Mouse (Mus musculus) testis, postnatal 14 days (tissue): ENCODE data around the gene Ppil3.
A peak's percentile ranks its signal among the peaks of the same experiment; 100 is the strongest.

Experiments
- DNase-seq: peaks from one replicate; pipeline ENCODE4 v3.0.0; 2021; ENCODE audit warnings: low spot score

Gene Ppil3

DNA sequence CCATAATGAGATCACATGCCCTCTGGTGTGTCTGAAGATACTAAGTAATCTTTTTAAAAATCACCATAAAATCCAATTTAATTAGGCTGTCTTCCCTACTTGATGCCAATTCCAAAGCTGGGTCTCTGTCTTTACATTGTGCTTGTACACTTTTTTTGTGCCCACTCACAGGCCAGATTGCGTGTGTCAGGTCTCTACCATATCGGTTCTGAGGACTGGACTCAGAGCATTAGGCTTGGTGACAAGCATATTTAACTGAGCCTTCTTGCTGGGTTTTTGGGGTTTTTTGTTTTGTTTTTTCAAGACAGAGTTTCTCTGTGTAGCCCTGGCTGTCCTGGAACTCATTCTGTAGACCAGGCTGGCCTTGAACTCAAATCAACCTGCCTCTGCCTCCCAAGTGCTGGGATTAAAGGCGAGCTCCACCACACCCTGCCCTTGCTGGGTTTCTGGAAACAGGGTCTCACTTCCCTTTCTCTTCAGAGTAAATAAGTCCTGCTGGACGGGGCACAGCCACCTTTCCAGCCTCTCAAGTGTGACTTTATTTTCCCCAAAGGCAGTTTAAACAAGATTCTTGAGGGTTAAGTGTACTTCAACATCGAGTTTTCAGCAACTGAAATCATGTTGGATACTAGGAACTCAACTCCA is 35.6 kb downstream of the Ppil3 start:
- no peak for DNase-seq

DNA sequence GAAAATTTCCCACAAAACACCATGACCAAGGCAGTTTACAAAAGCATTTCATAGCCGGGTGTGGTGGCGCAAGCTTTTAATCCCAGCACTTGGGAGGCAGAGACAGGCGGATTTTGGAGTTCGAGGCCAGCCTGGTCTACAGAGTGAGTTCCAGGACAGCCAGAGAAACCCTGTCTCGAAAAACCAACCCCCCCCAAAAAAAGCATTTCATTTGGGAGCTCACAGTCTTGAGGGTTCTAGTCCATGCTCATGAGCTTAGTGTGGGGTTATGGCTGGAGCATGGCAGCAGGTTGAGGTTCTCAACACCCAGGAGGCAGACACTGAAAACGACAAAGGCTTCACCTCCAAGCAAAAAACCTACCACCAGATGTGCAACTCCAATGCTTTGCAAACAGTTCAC is 37.1 kb downstream of the Ppil3 start:
- DNase-seq, result no peak

DNA sequence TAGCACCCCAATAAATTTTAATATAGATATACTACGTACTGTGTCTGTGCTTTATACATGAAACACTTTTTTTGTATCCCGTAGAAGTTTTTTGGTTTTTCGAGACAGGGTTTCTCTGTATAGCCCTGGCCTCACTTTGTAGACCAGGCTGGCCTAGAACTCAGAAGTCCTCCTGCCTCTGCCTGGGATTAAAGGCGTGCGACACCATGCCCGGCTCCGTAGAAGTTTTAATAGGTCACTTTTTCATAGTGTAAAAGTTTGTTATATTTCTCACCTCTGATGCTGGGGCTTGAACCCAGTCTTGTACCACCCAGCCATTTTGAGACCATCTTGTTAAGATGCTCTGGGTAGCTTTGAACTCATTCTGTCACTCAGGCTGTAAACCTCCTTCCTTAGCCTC is 38.0 kb downstream of the Ppil3 start:
- DNase-seq, result no peak

DNA sequence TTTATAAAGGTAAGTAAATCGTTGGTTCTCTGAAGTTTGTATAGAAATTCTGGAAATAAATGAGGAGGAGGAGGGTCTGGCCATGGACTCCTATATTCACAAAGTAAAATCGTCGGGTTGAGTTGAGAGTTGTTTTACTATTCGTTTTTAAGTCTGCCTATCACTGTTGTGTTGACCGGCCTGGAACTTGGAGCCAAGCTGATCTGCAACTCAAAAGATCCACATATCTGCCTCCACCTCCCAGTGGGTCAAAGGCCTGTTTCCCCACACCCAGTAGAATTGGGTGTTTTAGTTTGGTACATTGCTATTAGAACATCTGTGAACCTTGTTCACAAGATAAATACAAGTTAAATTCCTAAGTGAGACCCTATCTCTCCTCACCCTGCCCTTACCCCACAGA is 41.5 kb downstream of the Ppil3 start:
- no peak for DNase-seq

DNA sequence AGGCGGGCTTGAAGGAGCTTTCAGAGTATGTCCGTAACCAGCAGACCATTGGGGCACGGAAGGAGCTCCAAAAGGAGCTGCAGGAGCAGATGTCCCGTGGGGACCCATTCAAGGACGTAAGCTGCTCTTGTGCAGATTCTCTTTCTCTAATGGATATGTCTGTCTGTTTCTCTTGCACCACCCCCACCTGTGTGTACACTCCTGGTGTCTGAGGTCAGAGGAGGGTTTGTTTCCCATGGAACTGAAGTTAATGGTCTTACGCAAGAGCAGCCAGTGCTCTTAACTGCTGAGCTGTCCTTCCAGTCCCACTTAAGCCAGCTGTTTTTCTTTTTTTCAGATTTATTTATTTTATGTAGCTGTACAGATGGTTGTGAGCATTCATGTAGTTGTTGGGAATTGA is 43.9 kb downstream of the Ppil3 start:
- no peak for DNase-seq

DNA sequence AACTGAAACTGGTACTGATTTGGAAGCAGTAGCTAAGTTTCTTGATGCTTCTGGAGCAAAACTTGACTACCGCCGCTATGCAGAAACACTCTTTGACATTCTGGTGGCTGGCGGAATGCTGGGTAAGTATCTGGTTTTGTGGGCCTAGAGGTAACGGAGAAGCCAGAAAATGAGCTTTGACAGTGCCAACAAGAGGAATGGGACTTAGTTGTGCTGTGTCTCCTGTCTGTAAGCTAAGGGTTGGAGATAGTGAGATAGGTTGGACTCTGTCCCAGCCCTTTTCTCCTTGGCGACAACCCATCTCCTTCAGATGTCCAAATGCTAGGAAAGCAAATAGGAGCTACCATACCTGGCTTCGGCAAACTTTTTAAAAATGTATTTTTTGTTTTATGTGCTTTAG is 47.6 kb downstream of the Ppil3 start:
- DNase-seq, result no peak

DNA sequence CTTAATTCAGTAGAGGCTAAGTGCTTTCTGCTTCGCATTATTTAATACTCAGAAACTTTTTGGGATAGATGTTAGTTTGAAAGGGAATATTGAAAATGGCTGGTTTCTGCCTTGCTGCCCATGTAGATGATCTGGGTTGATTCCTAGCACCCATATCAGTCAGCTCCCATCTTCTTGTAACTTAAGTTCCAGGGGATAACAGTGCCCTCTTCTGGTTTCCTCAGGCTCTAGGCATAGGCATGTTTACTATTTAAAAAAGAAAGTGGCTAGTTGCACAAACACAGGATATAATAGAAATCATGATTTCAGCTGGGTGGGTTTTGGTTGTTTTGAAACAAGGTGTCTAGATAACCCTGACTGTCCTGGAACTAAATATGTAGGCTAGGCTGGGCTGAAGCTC is 49.1 kb downstream of the Ppil3 start:
- DNase-seq, result no peak

DNA sequence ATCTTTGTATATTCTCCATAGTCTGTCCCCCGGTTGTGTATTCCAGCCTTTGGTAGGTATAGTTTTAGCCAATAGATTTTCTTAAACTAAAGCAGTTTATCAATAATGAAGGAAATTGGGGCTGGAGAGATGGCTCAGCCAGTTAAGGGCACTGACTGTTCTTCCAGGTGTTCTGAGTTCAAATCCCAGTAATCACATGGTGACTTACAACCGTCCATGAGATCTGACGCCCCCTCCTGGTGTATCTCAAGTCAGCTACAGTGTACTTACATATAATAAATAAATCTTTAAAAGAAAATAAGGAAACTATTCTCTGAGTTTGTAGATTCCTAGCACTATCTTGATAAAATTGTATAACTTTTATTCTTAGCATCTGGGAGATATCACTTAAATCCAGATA is 49.9 kb downstream of the Ppil3 start:
- DNase-seq, result no peak

DNA sequence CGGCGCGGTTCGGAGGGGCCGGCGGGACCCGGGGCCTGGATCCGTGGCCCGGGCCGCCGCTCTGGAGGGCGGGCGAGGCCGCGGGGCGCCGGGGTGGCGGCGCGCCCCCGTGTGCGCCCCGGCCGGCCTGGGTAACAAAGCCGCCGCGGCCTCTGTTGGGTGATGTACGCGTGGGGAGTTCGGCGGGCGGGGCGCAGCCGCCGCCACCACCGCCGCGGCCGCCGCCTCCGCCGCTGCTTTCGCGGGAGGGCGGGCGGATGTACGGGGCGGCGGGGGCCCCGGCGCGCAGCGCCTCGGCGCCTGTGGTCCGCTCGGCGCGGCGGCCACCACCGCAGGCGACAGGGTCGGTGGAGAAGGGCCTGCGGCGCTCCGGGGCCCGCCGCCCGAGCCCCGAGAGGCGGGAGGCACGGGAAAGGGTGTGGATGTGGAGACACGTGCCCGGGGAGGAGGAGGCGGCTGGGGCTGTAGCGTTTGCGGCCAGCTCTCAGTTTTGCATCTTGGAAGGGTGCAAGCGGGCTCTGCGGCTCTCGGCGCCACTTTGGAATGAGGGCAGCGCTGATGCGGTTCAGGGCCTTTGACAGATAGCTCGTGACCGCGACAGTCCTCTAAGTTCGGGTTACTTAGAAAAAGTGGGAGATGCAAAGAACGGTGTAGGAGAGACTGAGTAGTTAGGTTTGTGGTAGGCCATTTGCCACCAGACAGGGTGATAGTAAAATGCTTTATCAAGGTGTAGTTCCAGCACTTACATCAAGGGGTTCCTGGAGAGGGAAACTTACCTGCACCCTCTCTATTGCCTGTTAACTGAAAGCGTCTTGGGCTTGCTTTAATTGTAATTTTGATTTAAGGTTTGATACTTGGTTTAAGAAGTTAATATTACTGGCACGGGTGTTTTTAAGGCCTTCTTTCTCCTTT is 51.7 kb downstream of the Ppil3 start:
- peak; percentile 72 for DNase-seq

DNA sequence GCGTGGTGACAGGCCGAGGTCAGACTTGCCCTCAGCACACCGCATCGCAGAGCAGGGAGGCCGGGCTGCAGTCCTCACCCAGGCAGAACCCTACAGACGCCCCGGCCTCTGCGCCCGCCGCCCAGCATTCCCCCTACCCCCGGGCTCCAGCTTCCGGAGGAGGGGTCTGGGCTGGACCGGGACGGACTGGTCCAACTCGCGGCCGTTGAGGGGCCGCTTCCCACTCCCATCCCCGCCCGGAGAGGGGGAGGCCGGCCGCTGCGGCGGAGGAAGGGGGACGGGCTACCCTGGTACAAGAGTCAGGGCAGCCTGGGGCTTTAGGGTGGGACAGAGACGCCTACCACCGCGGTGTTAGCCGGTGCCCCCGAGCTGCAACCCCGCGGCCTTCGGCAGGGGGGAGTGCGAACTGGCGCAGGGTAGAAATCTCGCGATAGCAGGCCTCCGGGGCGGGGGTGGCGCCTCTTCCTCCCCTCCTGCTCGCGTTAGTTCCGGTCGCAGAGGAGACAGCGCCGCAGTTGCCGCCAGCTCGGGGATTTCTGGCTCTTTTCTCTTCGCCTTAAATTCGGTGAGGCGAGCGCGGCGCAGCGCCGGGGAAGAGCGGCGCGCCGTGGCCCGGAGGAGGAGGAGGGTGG is 52.5 kb downstream of the Ppil3 start, which contains the start of gene Bzw1:
Gene Bzw1, plus strand, starts transcription at position 247 of the 632 bp plus-strand sequence.
- DNase-seq, result peak; percentile 95

DNA sequence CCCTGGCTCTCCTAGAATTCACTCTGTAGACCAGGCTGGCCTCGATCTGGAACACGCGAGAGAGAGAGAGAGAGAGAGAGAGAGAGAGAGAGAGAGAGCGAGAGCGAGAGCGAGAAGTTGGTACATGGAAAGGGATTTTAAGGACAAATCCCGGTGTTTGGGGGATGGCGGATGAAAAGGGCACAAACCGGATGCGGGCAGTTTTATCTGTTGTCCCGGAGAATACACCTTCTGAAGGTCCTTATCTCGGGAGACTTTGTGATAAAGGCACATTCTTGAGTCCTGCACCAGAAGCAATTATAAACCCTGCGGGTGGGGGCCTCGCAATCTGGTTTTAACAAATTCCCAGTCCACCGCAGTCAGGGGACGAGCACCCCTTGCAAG is 53.0 kb downstream of the Ppil3 start:
- DNase-seq, result no peak

DNA sequence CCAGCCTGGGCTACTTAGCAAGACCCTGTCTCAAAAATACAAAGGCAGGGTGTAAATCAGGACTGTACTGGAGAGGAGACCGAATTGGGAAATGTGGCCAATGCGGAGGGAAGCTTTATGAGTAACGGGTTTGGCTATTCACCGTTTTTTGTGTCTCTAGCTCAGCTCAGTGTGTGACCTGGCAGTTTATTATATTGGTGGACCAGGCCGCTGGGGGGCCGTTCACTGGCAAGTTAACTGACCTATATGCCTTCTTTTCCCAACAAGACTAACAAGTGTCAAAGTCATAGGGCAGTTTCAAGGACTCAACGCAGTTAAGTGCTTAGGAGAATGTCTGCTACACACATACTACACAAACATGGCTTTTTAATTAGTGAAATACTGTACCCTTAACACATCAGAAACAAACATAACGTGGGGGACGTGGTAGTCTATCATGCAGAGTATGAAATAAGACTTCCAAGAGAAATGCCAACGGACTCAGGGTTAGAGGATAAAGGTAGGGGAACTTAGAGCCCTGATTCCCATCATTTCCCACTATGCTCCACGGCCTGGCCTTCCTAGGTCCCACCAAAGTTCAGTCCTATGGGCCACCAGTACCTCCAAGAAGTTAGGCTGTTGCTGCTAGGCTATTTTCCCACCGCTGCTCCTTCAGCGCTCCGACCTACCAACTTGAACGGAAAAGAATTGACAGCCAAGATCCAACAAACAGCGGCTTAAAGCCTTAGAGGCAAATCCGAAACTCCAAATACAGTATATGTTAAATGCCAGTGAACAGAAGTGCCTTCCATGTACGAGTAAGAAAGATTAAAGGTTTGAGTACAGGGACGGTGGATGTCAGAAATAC is 53.6 kb downstream of the Ppil3 start:
- DNase-seq, result no peak

DNA sequence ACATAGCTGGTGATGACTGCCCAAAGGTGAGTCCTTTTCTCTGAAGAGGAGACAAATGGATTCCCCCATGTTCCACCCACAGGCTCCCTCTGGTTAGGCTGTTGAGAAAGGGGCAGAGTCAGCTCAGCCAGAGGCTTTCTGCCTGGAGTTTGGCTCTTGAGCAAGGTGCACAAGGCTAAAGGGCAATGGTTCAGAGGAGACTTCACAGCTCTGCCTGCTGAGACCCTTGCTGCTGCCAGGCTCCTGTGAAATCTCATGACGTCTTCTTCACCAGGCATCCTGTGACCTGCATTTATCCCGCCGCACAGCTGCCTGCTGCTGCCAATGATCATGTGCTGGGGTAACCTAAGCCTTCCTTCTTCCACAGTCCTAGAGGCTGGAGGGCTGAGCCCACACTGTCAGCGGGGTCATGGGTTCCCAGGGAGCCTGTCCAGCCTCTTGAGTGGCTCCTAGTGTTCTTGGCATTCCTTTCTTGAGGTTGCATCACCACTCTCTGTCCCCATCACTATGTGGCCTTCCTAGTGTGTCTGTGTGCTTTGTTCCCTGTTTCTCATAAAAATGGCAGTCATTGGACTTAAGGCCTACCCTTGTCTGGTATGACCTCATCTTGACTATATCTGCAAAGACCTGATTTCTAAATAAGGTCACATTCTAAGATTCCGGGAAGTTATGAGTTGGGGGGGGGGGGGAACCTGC is 62.6 kb downstream of the Ppil3 start:
- DNase-seq, result no peak
